8 mouse cellular contexts compared by ENCODE assay signal in the genomic region with DNA sequence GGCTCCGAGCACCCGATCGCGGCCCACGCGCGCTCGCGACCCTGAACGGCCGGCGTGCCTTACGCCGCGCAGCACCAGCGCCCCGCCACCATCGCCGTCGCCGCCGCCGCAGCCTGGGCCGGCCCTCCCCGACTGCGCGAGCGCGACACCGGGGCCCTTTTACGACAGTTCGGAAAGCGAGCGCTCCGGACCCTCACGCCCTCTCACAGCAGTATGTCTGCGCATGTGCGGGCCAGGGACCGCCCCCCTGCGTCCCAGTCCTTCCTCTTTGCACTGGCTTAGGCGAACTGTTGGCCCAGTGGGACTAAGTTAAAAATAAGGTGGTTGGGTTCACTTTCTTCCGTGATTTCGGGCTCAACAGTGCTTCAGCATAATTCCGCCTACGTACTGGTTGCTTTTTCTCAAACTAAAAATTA. TPM values are rescaled to one million over a fixed set of nuclear protein-coding genes. Genes with fewer than 3 reads are reported as not detected.
DNase-seq lines count a peak whose midpoint lies in the region; ATAC-seq lines count a peak whose summit lies in the region.

A gene (minus strand): TSS at position 100 of the 416 bp plus-strand sequence.

- under 1% methylated on average over 44 of the region's 45 CpGs for WGBS in hindbrain, embryonic 15.5 days

- 0 out of 2 replicates have a peak, but pooled peaks cover 4% of the 10 kb centered on the region for H3K27me3 ChIP-seq in hindbrain, embryonic 15.5 days

- H3K9me3 ChIP-seq in hindbrain, embryonic 15.5 days, result no peaks in the 10 kb centered on the region

- H3K4me1 ChIP-seq in hindbrain, embryonic 15.5 days (replicated peaks), result peaks cover 19% of the 10 kb centered on the region

- H3K36me3 ChIP-seq in hindbrain, embryonic 15.5 days, result no peaks in the 10 kb centered on the region

- ATAC-seq in hindbrain, embryonic 15.5 days (ENCODE audit: low FRiP score, low read depth), result peak; percentile 96

- H3K27ac ChIP-seq in hindbrain, embryonic 15.5 days (replicated peaks), result peak within 1 kb of the TSS; percentile 99

- peak; percentile 97 for DNase-seq in T-cell, adult 2 months (ENCODE audit: low spot score)
- DNase-seq in cerebellum, postnatal 36 days, result peak; percentile 97 to 98
- DNase-seq in frontal cortex, postnatal 36 days (ENCODE audit: low spot score in 2 of 2), result peak; percentile 95 to 96
- DNase-seq in left cerebral cortex, adult 11 months (ENCODE audit: low spot score), result peak; percentile 91
- DNase-seq in lung, postnatal 4 days, result peak; percentile 98 to 99
- DNase-seq in retina, postnatal 7 days (ENCODE audit: low read depth, low spot score), result peak; percentile 94
- DNase-seq in urinary bladder, adult 2 months (ENCODE audit: low spot score), result peak; percentile 95

- peak within 1 kb of the TSS; percentile 97 for H3K9ac ChIP-seq in hindbrain, embryonic 15.5 days

- peak within 1 kb of the TSS; percentile 71 for H3K4me2 ChIP-seq in hindbrain, embryonic 15.5 days

- peak within 1 kb of the TSS; percentile 95 for H3K4me3 ChIP-seq in hindbrain, embryonic 15.5 days

RNA-seq across cellular contexts. Expression of the gene that starts here (rescaled TPM):
- 31.8 and 33.6 TPM in 2 replicates for polyA plus RNA-seq in hindbrain, embryonic 15.5 days (2015; fragmentation: Nextera tagmentation; extraction: Ambion mirVana)
- polyA plus RNA-seq in urinary bladder, adult 2 months (2012; rRNA removed), result 27.3 and 27.6 TPM in 2 replicates

Comparison
In these comparisons a context has a peak if more than half of its experiments do, and no peak if none do; other contexts are left out.
1. Peak in every context shown above with its lines: DNase-seq, ATAC-seq, H3K4me3 ChIP-seq and H3K27ac ChIP-seq.